Mouse (Mus musculus) MEL (cell line): ENCODE results near the gene Tspan9.

Experiments
- CTCF ChIP-seq, 3 experiments: IDR thresholded peaks in 2 of 3; conservative IDR thresholded peaks in 1 of 3; 2 replicates each; pipeline ENCODE4 v1.5.1; 2011 to 2012; ENCODE audit warnings: low read length in 3 of 3, low read depth in 2 of 3, mild to moderate bottlenecking in 2 of 3, improper control_type of control experiment in 1 of 3, inconsistent platforms in 1 of 3, mixed read lengths in 1 of 3, moderate library complexity in 1 of 3; ENCODE audit not compliant: control insufficient read depth in 1 of 3, insufficient read depth in 1 of 3, poor library complexity in 1 of 3, severe bottlenecking in 1 of 3
- E2F4 ChIP-seq: IDR thresholded peaks from 2 replicates; pipeline ENCODE4 v1.6.1; 2011; ENCODE audit warnings: low read depth, low read length, improper control_type of control experiment, borderline replicate concordance
- EP300 ChIP-seq, 2 experiments: IDR thresholded peaks; 2 replicates each; pipeline ENCODE4 v1.6.1; 2011; ENCODE audit warnings: improper control_type of control experiment in 2 of 2, low read length in 2 of 2, low read depth in 1 of 2, mild to moderate bottlenecking in 1 of 2
- ETS1 ChIP-seq: IDR thresholded peaks from 2 replicates; pipeline ENCODE4 v1.6.1; 2012; ENCODE audit warnings: low read depth, mild to moderate bottlenecking, inconsistent platforms, low read length, improper control_type of control experiment, moderate library complexity
- GABPA ChIP-seq: IDR thresholded peaks from 2 replicates; pipeline ENCODE4 v1.6.1; 2012; ENCODE audit warnings: low read depth, mild to moderate bottlenecking, inconsistent platforms, low read length, improper control_type of control experiment, moderate library complexity
- GATA1 ChIP-seq: IDR thresholded peaks from 2 replicates; pipeline ENCODE4 v1.6.1; 2011; ENCODE audit warnings: low read depth, low read length, improper control_type of control experiment
- HCFC1 ChIP-seq: IDR thresholded peaks from 2 replicates; pipeline ENCODE4 v1.6.1; 2012; ENCODE audit warnings: low read depth, mild to moderate bottlenecking, inconsistent platforms, low read length, improper control_type of control experiment, moderate library complexity
- MAFK ChIP-seq: IDR thresholded peaks from 2 replicates; pipeline ENCODE4 v1.6.1; 2011; ENCODE audit warnings: low read depth, mild to moderate bottlenecking, low read length, improper control_type of control experiment, borderline replicate concordance
- MEF2A ChIP-seq: IDR thresholded peaks from 2 replicates; pipeline ENCODE4 v1.6.1; 2014; ENCODE audit warnings: low read depth, mild to moderate bottlenecking, inconsistent platforms, low read length, improper control_type of control experiment; ENCODE audit not compliant: poor library complexity, insufficient replicate concordance, severe bottlenecking; ENCODE audit errors: extremely low read depth
- TAL1 ChIP-seq: IDR thresholded peaks from 2 replicates; pipeline ENCODE4 v1.6.1; 2012; ENCODE audit warnings: mild to moderate bottlenecking, inconsistent platforms, low read length, moderate library complexity, mixed read lengths
- USF1 ChIP-seq: IDR thresholded peaks from 2 replicates; pipeline ENCODE4 v1.6.1; 2014; ENCODE audit warnings: low read depth, mild to moderate bottlenecking, inconsistent platforms, low read length, improper control_type of control experiment, moderate library complexity

DNA sequence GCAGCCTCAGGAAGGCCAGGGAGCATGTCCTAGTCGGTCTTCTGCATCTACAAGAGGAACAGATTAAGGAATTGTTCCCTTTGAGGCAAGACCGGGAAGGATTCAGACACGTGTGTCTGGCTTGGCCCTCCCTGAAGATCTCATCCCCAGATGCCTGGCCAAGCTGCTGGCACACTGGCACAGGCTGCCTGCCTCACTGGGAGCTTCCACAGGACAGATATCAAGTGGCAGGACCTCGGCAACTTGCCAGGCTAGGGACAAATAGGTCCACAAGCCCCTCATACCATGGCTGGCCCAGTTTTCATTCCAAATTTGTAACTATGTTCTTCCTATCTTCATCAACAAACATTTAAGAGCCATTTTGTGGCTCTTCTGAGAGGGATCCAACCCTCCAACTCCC lies 16.5 kb downstream of the Tspan9 start:
- no peak for TF ChIP-seq MEF2A
- TF ChIP-seq USF1: no peak
- no peak for TF ChIP-seq HCFC1
- TF ChIP-seq GABPA: no peak
- no peak for TF ChIP-seq TAL1
- no peak for TF ChIP-seq ETS1
- no peak for TF ChIP-seq CTCF (IDR thresholded peaks at IDR 0.05 in 2 of 3, conservative IDR thresholded peaks at IDR 0.05 in 1 of 3; ENCODE audit: control insufficient read depth in 1 of 3, insufficient read depth in 1 of 3, low read depth in 2 of 3, low read length in 3 of 3, poor library complexity in 1 of 3, severe bottlenecking in 1 of 3)
- no peak for TF ChIP-seq GATA1
- TF ChIP-seq EP300 (IDR thresholded peaks at IDR 0.05; ENCODE audit: low read depth in 1 of 2, low read length in 2 of 2): no peak
- TF ChIP-seq E2F4: no peak
- no peak for TF ChIP-seq MAFK
